Mouse (Mus musculus) layer of hippocampus, postnatal 36 days (tissue): Measurements from ENCODE around the gene Tpst1. TPM values are rescaled to one million over a fixed set of nuclear protein-coding genes. Genes with fewer than 3 reads are reported as not detected.
A peak's percentile ranks its signal among the peaks of the same experiment; 100 is the strongest.

ENCODE experiments used
- DNase-seq, 2 experiments: peaks; one replicate each; pipeline ENCODE4 v3.0.0; 2022
- total RNA-seq, 2 experiments: library from RNA; stranded (reverse); gene quantifications; 2 replicates each; pipeline ENCODE4 v1.2.3; 2021

Gene Tpst1
- total RNA-seq, 2 experiments from 2014 or later: 50.2 to 50.6 TPM

- DNase-seq: peak in 1 of 2 experiments; percentile 71
These were observed 70.8 kb downstream of the Tpst1 start for GRCm38 (mm10) chr5:130143977-130144333.

- DNase-seq: peak; percentile 96 to 97
These were observed 71.5 kb downstream of the Tpst1 start, which contains the start of gene Kctd7 for GRCm38 (mm10) chr5:130144334-130145312. TSS of gene Kctd7 (plus strand) at chr5:130144861.

DNA sequence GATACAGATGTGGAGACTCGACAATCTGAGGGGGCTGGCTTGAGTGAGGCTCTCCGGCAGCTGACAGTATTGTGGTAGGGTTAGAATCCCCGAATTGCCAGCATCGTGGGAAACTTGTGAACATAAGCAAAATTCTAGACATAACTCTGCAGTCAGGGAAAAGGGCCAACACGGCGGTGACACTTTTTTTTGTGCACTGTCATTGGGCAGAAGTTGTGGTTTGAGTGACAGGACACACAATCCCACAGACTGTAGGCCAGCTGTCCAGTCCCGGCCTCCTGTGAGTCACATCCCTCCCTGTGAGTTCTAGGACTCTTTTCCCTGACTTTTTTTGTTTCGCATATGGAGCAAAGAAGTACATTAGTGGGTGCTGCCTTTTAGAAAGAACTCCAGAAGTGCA, 72.8 kb downstream of the Tpst1 start:
- DNase-seq: no peak

DNA sequence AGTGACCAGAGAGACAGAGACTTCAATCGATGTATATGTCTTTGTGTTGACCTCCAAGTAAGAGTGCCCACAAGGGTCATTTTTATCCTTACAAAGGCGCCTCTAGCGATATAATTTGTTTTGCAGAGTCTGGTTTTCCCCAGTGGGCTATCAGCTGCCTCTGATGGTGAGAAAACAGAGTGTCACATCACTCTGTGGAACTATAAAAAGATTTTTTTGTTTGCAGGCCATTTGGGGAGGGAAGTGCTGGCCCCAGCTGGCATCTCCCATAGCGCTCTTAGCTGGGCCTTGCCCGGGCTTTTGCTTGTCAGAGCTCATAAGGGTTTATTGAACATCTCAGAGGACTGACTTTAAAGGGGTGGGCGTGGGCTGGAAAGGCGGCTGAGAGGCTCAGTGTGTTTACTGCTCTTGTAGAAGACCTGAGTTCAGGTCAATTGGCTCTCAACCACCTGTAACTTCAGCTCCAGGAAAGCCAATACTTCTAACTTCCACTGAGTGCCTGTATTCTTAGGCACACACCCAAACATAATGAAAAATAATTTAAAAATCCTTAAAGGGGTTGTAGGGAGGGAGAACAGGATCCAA, 76.7 kb downstream of the Tpst1 start:
- no peak for DNase-seq

GRCm38 (mm10) chr5:130154286-130154685, 81.2 kb downstream of the Tpst1 start:
- DNase-seq: no peak

DNA sequence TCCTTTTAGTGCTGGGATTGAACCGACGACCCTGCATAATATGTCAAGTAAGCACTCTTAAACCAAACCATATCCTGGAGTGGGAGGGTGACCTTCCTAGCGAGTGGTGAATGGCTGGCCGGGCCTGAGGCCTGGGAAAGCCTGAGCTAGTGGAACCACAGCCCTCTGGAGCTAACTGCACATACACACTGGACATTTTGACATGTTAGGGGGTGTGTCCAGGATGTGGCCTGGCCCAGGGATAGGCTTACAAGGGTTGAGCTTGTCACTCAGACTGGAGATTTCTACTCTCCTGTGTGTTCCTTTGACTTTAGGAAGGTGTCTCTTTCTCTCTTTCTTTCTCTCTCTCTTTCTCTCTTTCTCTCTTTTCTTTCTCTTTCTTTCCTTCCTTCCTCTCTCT, 85.4 kb downstream of the Tpst1 start:
- no peak for DNase-seq

- DNase-seq: no peak
These were observed 86.7 kb downstream of the Tpst1 start for GRCm38 (mm10) chr5:130159761-130160201.

DNA sequence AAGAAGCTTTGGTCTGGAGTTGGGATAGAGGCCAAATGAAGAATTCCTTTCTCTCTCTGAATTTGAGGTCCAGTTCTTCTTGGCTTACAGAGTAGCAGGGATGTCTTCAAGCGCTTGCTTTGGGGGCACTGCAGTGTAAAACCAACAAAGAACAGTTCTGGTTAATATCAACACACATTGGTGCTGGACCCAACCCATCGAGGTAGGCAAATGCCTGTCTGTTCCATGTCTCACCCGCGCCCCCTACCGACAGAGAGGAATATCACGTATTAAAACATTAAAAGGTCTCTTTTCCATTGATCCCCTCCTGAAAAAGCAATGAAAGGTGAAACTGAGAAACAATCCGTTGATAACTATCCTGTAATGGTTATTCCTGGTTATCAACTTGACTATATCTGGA, 90.5 kb downstream of the Tpst1 start:
- peak; percentile 62 to 70 for DNase-seq

GRCm38 (mm10) chr5:130165213-130165612, 92.1 kb downstream of the Tpst1 start:
- no peak for DNase-seq

DNA sequence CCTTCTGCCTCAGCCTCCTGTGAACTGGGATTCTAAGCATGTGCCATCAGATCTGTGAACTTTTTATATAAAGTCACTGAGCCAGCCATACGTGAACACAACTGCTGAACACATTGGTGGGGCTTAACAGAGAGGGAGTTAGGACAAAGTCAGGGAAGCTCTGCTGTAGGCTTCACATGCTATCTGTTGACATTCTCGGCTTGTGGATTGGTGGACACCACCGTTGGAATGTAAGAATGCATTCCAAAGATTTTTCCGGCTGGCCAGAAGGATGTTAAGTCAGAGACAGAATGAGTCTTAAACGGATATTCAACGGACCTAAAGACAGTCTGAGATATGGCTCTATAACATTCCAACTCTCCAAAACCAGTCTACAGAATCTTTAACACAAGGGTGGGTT, 96.0 kb downstream of the Tpst1 start:
- DNase-seq: no peak

GRCm38 (mm10) chr5:130170666-130171422, 97.7 kb downstream of the Tpst1 start:
- DNase-seq: no peak

GRCm38 (mm10) chr5:130171423-130171954, 98.4 kb downstream of the Tpst1 start, which contains the start of gene Rabgef1:
TSS of gene Rabgef1 (plus strand) at chr5:130171798.
- peak; percentile 92 to 93 for DNase-seq

DNA sequence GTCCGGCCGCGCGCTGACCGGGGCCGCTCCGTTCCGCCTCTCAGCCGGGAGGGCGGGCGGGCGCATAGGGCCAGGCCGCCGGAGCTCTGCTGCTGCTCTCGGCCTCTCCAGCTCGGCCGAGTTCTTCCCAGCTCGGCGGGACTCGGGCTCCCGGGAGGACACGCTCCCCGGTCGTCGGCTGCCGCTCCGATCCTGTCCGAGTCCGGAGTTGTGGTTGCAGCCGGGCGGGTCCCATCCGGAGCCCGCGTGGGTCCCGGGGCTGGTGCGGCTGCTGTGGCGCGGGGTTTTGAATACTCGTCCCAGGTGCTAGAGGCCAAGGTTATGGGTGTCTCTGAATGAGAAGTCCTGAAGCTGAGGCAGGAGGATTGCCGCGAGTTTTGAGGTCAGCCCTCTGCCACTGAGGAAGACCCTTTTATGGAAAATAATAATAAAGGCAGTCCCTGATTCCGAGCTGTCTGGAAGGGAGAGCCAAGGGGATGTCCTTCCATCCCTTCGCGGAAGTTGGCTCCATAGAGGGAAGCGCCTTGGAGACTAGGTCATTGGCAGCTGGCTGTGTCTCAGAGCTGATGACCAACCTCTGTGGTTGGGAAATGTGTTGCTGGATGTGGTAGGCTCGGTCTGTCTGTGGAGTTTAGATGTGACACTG, 99.0 kb downstream of the Tpst1 start:
- no peak for DNase-seq

- DNase-seq: no peak
These were observed 99.9 kb downstream of the Tpst1 start for GRCm38 (mm10) chr5:130173012-130173411.

- no peak for DNase-seq
These were observed 104.7 kb downstream of the Tpst1 start for GRCm38 (mm10) chr5:130177871-130178270.

GRCm38 (mm10) chr5:130180362-130180761, 107.2 kb downstream of the Tpst1 start:
- no peak for DNase-seq

DNA sequence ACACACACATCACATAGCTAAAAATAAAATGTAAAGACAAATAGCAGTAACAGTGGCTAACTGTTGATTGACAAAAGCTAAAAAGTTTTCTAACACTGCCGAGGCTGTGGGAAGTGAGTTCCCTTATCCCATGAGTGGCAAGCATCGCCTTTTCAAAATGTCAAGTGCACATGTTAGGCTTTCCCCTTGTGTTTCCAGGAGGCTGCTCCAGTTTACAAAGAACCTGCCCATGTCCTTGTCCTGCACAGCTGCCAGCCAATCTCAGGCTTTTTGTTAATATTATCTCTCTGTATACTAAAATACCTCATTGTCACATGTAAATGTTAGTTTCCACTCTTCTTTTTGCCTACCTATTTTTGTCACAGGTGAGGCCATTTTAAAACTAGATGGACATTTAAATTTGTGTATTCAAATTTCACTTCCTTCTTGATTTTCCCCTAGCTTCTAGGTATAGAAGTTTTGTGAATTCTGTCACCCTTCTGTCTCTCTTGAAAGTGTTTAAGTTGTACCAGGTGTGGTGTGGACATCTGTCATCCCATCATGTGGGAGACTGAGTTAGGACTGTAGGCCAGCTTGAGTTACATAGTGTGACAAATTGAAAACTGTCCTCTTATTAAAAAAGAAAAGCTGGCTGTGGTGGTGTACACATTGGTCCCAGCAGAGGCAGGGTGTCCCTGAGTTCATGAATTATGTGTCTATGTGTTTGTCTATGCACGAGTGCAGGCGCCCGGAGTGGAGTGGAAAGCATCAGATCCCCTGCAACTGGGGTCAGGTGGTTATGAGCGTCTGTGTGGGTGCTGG, 108.8 kb downstream of the Tpst1 start:
- no peak for DNase-seq

- no peak for DNase-seq
These were observed 109.4 kb downstream of the Tpst1 start for GRCm38 (mm10) chr5:130182541-130182821.

DNA sequence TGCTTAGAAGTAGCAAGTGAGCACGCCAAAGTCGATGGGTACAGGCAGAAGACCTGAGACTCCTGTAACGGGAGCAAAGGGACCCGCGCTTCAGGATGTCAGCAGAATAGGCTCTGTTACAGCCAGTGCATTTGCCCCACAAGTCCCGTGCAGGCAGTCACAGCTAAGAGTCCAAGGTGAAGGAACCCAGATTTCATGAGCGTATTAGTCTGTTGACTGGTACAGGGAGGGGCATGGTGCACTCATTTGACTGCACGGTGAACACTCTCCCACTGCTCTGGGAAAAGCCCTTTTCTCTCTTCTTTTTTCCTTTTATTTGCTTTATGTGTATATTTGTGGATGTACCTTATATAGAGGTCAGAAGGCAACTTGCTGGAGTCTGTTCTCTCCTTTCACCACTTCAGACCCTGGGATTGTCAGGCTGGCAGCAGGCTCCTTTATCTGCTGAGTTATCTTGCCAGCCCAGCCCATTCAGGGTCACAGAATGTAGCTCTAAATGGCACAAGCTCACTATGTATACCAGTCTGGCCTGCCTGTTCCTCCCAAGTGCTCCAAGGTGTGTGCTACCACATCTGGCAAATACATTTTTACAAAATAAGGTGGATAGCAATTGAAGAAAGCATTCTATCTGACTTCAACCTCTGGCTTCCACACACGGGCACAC, 111.2 kb downstream of the Tpst1 start:
- DNase-seq: no peak

- DNase-seq: no peak
These were observed 112.2 kb downstream of the Tpst1 start for GRCm38 (mm10) chr5:130185312-130185711.
